Mouse (Mus musculus) telencephalon, adult 2 months (tissue): Measurements from ENCODE around the gene Mlec.

Experiments
- DNase-seq: peaks from one replicate; pipeline ENCODE4 v3.0.0-alpha.2; 2011; ENCODE audit warnings: low read depth, low spot score

Gene Mlec

DNA sequence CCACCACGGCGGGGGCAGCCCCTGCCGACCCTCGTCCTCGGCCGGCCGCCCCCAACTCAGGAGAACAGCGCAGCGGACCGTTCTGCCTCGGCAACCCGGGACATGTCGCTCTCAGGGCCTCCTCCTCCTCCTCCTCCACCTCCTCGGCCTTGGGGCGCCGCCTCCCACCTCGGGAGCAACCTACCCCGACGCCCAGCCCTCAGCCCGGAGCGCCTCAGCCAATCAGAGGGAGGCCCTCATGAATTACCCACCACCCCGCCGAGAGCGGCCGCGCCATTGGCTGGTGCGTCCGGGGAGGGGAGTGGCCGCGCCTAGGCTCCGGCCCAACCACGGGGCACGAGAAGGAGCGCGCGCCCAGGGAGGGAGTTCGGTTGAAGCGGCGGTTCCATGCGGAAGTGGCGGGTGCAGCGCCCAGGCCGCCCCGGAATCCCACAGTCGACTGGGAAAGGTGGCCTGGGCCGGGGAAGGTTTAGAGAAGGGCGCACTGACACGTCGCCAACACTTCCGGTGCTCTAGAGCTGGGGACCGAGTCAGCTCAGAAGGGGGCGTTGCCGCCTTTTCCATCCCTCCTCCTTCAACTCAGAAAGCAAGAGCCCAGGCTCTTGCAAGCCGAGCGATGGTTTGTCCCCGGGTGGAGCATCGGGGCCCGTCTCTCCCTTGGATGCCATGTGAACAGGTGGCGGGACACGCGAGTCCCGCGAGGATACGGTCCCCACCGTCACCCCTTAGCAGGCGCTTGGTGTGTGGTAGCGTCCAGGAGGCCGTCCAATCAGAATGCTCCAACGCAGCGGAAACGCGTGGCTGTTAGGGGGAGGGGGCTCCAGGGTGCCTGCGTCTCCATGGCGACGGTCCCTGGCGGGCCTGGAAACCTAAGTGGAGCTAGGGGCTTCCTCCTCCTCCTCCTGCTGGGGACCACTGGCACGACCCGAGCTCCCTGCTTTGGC, at the start of gene Mlec:
Mlec (minus strand) TSS at position 140 of the 944 bp plus-strand sequence.
- DNase-seq: peak; percentile 96

GRCm38 (mm10) chr5:115207244-115207643, 49.3 kb upstream of the Mlec start:
- DNase-seq: no peak

GRCm38 (mm10) chr5:115204562-115205311, 46.8 kb upstream of the Mlec start:
- no peak for DNase-seq

DNA sequence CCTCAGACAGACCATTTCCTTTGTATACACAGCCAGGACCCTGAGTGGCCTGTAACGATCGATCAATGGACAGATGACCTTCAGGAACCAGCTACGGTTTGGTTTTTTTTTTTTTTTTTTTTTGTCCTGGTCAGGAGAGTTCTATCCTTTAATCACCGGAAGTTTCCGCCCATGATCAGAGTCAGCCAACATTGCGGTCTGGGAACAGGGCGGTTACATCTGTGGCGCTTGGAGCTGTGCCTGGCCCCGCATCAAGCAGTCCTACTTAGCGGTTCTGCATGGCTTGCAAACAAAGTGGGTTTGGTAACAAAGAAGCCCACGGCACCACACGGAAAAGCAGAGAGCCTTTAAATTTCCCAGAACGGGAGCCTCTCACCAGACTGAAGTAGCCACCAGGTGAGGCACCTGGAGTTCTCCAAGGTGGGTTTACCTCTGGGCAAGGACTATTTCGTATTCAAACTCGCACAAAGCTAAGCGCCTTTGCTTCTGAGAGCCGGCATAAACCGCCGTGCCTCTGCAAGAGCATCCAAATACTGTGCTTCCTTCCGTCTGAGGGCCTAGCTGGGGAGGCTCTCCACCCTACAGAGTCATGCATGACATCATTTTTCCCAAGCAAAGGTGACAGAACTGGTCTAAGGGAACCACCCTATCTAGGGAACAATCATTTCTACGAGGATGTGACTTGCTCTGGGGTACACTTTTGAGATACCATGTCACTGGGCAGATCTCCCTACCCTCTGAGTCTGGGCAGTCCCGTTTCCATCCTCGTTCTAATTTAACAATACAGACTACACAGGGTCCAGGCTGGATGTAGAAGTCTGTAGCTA, 46.0 kb upstream of the Mlec start:
- no peak for DNase-seq

GRCm38 (mm10) chr5:115194626-115195221, 36.7 kb upstream of the Mlec start:
- no peak for DNase-seq

GRCm38 (mm10) chr5:115193669-115194625, 36.0 kb upstream of the Mlec start, which contains the start of gene Cabp1:
Cabp1 (minus strand) TSS chr5:115194381.
- no peak for DNase-seq

DNA sequence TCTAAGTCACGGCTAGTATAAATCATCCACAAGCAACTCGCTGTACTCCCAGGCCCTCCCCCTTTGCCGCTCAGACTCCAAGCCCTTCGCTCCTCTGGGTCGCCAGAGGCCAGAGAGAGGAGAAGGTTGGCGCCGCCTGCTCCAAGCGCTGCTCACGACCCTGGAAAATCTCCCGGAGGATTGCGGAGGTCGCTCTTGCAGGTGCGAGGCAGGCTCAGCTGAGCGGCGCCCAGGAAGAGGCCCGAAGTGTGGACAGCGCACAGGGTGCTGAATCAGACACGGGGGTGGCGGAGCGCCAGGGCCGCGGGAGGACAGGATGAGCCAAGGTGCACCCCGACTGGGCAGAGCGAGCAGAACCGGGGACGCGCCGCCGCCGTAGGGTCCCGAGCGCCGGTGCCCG, 35.2 kb upstream of the Mlec start:
- no peak for DNase-seq

GRCm38 (mm10) chr5:115192828-115193195, 34.8 kb upstream of the Mlec start:
- DNase-seq: no peak

GRCm38 (mm10) chr5:115191880-115192827, 34.2 kb upstream of the Mlec start:
- no peak for DNase-seq

GRCm38 (mm10) chr5:115190081-115190480, 32.1 kb upstream of the Mlec start:
- DNase-seq: no peak

GRCm38 (mm10) chr5:115188824-115189223, 30.8 kb upstream of the Mlec start:
- no peak for DNase-seq

DNA sequence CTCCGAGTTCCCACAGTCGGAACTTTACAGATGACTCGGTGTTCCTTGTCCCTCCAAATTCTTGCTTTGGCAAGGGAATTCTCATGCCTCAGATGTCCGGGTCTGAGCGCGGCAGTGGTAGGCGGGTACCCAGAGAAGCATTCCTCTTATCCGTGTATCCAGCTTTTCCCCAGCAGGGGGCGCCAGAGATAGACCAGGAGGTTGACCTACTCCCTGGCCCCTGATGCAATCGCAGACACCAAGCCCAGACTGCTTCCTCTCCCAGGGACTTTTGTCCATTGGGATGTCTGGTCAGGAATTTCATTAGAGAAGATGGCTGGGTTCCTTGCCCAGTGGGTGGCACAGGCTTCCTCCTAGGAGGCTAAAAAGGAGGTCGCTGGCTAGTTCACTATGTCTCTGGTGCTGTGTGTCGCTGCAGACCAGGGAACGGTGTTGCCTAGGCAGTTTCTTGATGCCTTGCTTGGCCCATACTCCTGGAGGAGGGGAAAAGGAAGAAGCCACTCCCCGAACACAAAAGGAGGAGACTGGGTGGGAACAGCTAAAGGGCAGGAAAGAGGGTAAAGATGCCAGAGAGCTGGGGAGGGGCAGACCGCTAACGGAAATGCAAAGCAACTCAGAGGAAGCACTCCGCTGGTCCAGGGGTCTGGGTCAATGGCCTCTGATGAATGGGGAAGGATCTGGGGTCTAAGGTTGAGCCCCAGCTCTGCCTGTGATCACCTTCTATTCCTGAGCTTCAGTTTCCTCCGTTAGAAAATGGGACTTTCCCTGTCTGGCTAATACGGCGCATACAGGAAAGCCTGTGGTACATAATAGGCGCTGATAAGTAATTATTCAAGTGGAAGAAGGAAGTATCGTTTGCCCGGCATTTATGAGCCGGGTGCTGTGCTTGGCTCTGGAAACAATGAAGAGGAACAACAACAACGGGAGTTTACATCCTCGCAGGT, 29.5 kb upstream of the Mlec start:
- DNase-seq: no peak

- no peak for DNase-seq
Observed at GRCm38 (mm10) chr5:115186371-115187073, 28.5 kb upstream of the Mlec start.

- no peak for DNase-seq
Observed at GRCm38 (mm10) chr5:115184726-115185125, 26.7 kb upstream of the Mlec start.

- DNase-seq: no peak
Observed at GRCm38 (mm10) chr5:115183482-115183881, 25.5 kb upstream of the Mlec start.

DNA sequence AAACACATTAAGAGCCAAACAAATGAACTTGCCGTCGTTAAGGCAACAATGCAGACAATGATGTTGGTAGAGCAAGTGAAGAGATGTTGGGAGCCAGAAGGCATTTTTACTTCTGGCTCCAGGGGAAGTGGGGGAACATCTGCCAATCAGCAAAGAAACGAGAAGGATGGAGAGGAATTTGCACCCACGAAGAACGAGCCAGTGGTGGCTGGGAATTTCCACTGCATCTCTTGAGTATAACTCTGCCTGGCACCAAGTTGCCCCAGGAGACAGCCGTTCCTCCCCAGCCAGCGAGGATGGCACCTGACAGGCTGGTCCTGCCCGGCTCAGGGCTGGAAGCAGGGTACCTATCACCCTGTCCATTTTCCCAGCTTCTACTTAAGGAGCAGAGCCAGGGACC, 24.9 kb upstream of the Mlec start:
- no peak for DNase-seq

- DNase-seq: no peak
Observed at GRCm38 (mm10) chr5:115181248-115181940, 23.4 kb upstream of the Mlec start.
